Mouse (Mus musculus) left cerebral cortex, postnatal 14 days (tissue): ENCODE measurements around the gene Ralgds. TPM values are rescaled to one million over a fixed set of nuclear protein-coding genes. Genes with fewer than 3 reads are reported as not detected.

ENCODE experiments used
- DNase-seq, 2 experiments: peaks; one replicate each; pipeline ENCODE4 v3.0.0; 2021 to 2022; ENCODE audit warnings: low spot score in 2 of 2, mixed read lengths in 1 of 2
- intact Hi-C: fragments of 180-260 bp; cut with DNase I; formaldehyde crosslinking; loops from one replicate; pipeline ENCODE4 v1.15.1; 2025
- total RNA-seq, 2 experiments: library from RNA; stranded (reverse); gene quantifications; 2 replicates each; pipeline ENCODE4 v1.2.3; 2021

Ralgds gene
- total RNA-seq, 2 experiments from 2014 or later = 119 TPM

DNA sequence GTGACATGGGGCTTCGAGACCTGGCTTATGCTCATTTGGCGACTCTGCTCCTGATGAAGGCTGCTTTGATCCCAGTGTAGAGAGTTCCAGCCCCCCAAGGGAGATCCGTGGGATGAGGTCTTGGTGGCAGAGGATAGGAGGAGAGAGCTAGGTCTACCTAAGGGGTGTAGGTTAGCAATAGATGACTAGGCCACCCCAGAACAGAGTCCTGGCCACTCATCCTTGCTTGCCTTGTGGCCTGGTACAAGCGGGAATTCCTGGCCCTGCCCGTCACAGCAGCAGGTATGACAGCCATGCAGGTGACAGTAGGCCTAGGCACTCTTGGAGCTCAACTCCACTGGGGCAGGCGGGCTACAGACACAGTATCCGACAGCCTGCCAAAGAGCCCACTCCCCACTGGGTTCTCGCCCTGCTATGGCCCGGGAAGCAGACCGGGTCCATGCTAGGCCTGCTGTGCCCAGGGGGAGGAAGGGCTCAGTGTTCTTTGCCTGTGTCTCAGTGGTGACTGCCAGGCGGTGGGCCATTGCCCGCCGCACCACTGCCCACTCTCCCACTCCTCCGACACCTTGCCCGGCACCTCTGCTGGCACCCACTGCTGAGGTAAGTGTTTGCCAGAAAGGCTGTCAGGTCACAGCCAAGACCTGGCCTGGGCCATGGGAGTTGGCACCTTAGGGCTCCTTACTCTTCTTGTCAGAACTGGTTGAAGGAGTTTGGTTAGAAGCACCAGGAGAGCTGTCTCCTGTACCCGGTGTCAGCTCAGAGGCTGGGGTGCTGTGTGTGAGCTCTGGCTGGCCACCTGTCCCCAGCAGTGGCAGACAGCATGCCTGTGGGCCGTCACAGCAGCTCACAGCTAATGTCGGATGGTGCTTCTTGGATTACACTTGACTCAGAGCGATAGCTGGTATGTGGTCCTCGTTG, 14.8 kb downstream of the Ralgds start:
- intact Hi-C loops = no loop called here
- DNase-seq = no peak

DNA sequence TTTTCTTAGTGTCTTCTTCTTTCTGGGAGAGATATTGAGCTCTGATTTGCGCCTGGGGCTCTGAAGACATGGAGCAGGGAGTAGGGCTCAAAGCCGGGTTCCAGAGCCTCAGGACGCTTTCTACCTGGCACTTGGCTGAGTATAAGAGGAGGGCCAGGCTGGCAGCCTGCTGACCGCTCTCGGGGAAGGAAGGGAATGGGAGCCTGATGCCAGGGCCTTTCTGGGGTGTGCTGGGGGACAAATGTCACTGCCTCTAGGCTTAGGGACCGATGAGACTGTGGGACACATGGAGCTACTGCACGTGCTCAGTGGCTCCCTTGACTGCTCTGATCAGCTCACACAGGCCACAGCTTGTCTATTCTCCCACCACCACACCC, 15.4 kb downstream of the Ralgds start:
- intact Hi-C loops = no loop called here

DNA sequence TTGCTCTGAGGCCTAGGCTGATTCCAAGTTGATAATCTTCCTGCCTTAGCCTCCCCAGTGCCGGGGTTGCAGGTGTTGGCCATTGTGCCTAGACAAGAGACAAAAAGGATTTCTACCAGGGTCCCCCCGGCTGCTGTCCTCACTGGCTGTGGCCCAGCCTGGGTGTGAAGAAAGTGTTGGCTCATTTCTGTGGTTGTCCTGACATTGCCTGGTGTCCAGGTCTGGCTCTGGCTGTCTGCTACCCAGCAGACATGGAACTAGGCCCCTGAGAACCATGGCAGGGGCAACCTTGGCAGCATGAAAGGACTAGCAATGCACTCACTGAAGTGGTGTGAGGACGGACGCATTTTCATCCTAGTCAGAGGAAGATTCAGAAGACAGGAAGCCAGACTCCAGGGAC, 16.9 kb downstream of the Ralgds start:
- intact Hi-C loops = no loop called here
- DNase-seq = no peak

More for the DNA sequence above, 15.4 kb downstream of the Ralgds start:
- no peak for DNase-seq

DNA sequence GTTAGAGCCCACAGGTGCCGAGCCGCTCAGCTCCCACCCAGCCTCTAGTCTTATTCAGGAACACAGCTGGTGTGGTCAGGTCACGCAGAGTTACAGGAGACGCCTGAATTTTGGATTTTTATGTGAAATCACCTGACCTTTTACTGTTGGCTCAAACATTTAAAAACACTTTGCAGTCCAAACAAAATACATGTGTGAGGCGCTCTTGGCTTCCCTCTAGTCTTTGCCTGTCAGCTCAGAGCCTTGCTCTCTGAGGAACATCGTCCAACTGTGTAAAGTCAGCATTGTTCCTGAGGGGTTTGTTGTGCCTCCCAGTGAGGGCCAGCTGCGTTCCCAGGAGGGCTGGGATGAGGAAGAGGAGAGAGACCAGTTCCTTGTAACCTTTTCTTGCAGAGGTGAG, 17.4 kb downstream of the Ralgds start:
- intact Hi-C loops = no loop called here

DNA sequence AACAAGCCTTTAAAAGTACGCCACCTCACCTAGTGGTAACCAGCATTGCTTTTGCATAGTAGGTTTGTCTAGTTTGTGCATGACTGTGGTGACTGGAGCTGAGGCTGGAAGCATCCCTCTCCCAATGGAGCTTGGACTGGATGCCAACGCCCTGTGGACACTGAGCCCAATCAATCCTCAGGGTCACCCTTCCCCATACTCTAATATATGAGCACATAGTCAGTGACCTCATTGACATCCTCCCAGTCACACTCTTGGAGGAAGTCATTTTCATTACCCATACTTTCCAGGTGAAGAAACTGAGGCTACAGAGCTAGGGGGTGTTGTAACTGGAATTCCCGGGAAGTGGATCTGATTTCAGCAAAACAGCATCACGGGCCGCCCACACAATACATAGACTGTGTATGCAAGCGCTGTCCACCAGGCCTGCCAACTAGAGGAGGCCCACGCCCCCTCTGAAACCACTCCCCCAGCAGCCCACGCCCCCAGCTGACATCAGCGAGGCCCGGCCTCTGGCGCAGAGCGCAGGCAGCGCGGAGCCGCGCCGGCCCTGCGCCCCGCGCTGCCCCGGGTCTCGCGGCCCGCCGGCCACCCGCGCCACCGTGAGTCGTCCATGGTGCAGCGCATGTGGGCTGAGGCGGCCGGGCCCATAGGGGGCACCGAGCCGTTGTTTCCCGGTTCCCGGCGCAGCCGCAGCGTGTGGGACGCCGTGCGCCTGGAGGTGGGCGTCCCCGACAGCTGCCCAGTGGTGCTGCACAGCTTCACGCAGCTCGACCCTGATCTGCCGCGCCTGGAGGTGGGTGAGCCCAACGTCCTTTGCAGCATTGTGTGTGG, 20.2 kb downstream of the Ralgds start:
- DNase-seq = peak; percentile 84 to 94
- intact Hi-C loops = no loop called here

More for the DNA sequence above, 17.4 kb downstream of the Ralgds start:
- no peak for DNase-seq

DNA sequence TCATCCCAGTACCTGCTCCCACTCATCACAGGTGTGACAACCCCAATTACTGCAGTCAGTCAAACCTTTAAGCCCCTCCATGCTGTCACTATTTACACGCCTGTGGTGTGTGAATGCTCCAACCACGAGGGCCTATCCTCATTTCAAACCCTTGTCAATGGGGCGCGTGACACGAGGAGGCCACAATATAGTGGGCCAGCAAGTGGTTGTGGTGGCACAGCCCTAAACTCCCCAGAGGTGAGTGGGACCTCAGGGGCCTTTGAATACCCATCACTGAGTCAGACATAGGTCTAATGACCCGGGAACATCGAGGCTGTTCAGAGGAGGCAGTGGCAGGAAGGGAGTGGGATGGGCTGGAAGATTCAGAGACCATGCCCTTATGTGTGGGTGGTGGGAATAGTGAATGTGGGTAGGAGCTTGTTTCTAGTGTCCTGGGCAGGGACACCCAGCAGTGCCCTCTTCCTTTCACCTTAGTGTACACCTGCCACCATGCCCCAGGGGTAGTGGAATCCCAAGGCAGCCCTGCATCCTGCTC, 21.0 kb downstream of the Ralgds start:
- DNase-seq = no peak

DNA sequence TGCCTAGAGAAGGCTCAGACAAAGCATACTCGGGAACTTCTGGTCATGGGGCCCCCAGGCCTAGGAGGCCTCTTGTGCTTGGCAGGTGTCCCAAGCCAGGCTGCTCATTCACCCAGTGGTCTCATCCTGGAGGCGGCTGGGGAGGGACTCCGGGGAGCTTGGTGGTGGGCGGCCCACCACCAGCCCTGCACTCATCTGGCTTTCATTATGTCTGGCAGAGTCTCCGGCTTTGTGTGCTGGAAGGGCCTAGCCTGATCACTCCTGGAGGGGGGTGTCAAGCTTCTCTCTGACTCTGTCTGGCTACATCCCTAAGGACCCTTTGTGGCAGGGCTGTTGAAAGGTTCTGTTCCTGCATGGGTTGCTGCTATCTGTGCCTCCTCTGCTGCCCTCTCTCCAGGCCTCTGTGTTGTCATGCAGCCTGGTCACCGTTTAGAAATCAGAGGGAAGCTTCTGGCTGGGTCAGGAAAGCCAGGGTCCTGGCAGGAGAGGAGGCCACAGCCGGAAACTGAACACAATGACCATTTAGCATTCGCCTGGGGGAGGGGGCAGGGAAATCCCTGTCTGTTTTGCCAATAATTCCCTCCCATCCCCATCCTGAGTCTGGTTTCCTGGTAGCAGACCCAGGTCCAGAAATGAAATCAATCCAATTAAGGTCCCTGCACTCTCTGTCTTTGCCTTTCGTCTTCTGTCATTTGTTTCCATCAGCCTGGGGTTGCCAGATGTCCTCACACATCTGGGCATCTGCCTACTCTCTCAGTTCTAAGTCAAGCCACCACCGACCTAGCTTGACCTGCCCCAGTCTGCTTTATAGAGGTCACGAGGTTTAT, 21.7 kb downstream of the Ralgds start:
- DNase-seq = no peak
- intact Hi-C loops = no loop called here

More for the DNA sequence above, 21.0 kb downstream of the Ralgds start:
- intact Hi-C loops = no loop called here

DNA sequence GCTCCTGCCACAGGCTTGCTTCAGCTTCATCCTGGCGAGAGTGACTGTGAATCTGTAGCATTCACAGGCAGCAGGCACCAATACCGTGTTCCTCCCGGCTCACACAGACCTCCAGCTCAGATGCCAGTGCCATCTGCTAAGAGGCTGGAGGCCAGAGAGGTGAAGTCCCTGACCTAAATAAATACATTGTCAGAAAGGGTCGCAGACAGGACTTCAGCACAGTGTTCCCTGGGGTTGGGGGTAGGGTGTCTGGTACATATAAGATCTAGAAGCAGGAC, 22.3 kb downstream of the Ralgds start:
- no peak for DNase-seq
- intact Hi-C loops = no loop called here

DNA sequence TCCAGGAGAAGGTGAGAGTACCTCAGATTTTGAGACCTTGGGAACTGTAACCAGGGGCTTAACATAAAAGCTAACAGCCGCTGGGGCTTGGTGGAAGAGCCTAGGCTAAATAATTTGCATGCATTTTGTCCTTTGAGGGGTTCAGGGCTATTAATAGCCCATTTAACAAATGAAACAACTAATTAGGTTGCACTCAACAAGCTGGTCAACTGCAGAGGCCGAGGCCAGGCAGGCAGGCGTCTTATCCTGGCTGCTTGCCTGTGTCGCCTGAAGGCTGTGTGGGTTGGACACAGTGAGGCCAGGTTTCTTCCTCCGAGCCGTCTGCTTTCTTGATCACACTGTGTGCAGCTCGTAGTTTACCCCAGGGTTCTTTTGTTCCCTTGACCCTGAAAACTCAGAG, 22.7 kb downstream of the Ralgds start:
- DNase-seq = peak; percentile 66 to 71
- intact Hi-C loops = no loop called here

DNA sequence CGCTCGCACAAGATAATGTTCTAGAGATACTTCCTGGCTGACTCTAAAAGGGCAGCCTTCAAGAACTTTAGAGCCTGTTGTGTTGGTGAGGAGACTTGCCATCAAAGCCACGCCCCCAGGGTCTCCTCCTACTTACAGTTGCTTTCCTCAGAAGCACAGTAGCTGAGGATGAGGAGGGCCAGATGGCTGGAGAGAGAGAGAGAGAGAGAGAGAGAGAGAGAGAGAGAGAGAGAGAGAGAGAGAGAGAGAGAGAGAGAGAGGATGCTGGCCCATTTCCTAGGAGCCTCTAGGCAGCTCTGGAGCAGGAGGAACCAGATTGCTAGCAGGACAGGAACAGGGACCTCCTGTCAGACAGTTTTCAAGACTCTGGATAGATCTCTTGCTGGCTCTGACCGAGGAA, 23.2 kb downstream of the Ralgds start:
- DNase-seq = no peak
- intact Hi-C loops = no loop called here

DNA sequence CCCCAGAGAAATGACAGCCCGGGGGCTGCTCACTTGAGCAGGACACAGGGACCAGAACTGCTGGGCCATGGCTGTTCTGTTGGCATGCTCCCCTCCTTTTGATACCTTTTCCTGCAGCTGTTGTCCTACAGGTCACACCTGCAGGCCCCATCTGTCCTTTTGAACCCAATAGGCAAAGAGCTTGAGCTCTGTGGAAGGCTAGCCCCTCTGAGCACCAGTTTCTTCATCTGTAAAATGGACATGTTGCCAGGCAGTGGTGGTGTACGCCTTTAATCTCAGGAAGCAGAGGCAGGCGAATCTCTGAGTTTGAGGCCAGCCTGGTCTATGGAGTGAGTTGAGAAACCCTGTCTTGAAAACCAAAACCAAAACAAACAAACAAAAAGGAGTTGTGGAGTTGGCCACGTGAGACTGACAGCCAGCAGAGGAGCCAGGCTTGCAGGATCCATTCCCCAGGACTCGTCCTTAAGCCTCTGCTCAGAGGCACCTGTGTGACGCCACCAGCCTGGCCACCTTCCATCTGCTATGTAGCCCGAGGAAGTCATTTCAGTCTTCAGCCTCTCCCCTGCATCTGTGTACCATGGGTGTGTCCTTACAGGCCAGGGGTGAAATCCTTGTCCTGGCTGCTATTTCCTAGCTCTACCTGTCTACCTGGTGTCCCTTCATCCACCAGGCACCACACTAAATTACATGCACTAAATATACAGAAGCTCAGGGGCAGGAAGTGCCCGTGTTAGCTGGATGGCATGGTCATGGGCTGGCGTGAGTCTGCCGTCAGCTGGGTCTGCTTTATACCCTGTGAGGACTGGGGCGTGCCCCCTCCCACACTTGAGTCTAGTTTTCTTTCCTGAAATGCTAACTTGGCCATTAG, 24.1 kb downstream of the Ralgds start:
- DNase-seq = no peak
- intact Hi-C loops = no loop called here

DNA sequence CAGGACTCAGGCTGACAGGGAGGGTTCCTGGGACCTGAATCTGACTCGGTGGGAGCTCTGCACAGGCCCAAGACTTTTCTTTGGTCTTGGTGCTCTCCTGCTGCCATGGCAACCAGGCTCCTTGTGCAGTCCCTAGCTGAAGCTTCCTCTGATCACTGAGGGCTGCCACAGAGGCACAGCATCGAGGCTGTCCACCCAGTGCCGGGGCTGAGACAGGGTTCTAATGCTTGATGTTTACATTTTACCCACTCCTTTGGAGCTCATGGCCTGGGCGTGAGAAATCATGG, 24.7 kb downstream of the Ralgds start:
- intact Hi-C loops = no loop called here
- no peak for DNase-seq

DNA sequence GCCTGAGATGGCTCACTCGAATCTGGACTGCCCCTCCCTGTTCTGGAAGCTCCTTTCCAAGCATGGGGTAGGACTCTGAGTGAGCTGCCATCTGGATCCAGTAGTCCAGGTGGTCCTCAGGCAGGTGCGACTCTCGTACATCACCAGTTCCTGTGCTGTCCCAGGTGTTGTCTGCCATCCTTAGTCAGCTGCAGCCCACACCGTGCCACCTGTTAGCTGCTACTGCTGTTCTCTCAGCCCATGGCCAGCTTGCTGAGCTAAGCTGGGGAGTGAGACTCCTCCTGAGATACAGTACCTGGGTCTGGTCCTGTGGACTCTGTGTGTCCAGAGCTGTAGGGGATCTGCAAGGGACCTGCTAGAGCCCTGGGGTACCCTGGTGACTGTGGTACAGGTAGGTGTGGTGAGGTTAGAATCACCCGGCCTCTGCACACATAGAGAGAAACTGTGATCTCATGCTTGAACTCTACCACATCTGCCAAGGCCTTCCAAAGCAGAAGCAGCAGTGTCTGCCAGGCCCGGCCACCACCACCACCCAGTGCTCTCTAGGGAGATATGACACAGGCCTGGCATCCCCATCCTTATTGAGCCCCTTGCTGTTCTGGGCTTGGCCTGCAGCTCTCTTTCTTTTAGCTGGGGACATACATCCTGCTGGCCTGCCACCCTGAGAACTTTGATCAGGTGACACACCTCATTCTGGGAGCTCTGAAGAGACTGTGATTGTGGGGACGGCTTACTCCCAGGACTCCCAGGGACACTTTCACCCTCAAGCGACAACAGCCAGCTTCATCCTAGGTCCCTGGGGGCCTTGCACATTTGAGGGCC, 25.3 kb downstream of the Ralgds start:
- DNase-seq = no peak
- intact Hi-C loops = no loop called here

DNA sequence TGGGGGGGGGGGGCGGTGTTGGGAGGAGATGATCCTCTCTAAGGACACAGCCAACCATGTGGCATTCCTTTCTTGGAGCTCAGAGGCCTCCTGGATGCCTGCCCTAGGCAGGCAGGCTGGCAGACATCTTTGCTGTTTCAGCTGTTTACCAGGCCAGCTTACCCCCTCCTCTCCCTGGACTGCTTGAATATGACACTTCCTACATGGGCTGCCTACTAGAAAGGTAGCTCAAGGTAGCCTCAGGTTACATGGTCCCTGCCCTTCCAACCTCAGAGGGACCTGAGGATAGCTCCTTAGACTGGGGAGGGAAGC, 25.8 kb downstream of the Ralgds start:
- no peak for DNase-seq
- intact Hi-C loops = no loop called here

DNA sequence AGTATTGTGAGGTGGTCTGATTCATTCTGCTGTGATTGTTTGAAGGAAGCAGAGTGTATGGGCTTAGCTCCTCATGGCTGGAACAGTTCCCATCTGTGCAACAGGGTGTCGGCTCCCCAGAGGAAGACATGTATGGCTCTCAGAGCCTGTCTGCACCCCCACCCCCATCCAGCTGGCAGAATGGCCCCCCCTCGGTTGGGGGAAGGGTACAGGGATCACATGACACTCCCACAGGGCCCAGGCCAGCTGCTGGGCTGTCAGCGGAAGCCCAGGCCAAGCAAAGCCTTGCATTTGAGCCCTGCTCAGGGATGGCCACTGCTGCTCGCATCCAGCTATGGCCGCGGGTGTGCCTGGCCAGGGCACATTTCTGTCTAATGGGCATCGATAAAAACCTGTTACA, 26.3 kb downstream of the Ralgds start:
- intact Hi-C loops = no loop called here
- peak; percentile 66 to 92 for DNase-seq

DNA sequence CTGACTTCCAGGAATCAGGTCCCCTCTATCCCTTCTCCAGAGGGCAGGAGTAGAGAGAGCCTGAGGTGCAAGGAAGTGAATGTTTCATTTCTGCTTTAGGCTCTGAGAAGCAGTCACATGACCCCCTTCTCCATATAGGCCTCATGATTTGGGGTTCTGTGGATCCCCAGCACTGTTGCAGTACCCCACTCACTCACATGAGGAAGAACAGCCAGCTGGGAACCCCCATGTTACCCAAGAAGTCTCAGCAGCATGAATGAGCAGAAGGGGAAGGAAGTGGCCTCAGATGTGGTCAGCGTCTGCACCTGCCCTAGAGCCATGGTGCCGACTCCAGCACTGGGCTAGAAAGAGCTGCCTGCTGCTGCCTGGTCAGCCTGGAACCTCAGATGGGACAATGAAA, 27.0 kb downstream of the Ralgds start:
- intact Hi-C loops = no loop called here
- no peak for DNase-seq

DNA sequence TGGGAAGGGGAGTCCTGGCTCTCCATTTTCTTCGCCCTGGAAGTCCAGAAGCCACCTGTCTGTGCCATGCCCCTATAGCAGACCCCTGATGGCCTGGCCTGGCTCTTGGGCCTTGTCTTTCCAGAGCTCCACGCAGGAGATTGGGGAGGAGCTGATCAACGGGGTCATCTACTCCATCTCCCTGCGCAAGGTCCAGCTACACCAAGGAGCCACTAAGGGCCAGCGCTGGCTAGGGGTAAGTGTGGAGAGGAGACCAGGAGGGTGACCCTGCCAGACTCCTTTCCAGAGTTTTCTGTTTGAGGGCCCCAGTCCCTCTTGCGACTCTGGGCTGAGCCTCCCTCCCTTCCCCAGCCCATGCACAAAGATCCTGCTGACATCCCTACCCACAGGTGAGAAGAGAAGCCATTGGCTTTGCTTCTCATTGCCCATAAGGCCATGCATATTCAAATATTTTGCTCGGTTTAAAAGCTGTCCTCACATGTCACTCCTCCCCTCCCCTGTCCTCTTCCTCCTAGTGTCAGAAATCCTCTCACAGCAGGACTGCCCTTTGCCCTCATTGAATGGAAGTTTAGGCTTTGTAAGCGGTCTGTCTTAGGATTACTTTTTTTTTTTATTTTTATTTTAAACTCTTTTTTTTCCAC, 27.8 kb downstream of the Ralgds start:
- intact Hi-C loops = no loop called here

DNA sequence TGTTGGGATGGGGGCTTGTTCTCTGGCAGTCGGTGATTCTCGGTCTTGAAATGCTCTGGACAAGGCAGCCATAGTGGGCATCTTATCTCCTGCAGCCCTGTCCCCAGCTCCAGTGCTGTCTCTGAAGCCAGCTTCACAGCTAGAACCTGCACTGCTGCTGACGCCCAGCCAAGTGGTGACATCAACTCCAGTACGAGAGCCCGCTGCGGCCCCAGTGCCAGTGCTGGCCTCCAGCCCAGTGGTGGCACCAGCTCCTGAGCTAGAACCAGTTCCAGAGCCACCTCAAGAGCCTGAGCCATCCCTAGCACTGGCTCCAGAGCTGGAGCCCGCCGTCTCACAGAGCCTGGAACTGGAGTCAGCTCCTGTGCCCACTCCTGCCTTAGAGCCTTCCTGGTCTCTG, 31.0 kb downstream of the Ralgds start:
- DNase-seq = peak in 1 of 2 experiments; percentile 60
- intact Hi-C loops = no loop called here

More for the DNA sequence above, 27.8 kb downstream of the Ralgds start:
- no peak for DNase-seq
